Mouse (Mus musculus): ENCODE results near the gene Coro1a.
"Not testable (repeated sequence)": the region's sequence is repeated elsewhere in the genome, so short reads cannot be mapped to it uniquely, and the experiment has no call there.

Coro1a gene

DNA sequence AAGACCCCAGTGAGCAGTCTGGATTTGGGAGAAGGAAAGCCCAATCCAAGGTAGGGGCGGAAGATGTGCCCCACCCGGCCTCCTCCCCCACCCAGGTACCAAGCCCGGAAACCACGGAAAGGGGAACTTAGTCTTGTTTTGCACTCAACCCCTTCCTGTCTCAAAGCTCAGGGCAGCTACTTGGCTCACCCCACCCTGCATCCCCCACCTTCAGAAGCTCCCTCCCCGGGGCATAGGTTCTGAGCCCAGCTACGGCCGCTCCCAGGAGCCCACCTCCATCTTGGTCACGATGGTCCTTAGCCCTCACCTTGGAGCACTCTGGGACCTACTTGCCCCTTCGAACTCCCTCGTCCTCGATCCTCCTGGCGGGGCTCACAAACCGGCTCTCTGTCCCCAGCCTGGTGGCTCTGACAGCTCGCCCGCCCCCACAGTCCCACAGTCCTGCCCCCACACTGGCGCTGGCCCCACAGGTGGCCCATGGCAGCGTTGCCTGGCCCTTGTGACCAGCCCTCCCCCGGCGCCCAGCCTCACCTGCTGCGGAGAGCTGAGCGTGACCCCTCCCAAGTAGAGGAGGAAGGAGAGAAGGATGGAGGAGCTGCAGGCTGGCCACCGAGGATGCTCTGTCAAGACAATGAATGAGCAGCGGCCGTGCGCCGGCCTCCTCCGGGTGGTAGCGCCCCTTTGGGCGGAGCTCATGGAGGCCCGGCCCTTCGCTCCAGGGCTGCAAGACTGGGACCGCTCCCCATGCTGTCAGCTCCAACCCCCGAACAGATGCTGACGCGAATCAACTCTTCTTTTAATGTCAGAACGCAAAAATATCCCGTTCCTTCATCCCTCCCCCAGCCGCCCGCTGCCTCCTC lies 3.2 kb downstream of the Coro1a start:
- peak; percentile 89 for DNase-seq

DNA sequence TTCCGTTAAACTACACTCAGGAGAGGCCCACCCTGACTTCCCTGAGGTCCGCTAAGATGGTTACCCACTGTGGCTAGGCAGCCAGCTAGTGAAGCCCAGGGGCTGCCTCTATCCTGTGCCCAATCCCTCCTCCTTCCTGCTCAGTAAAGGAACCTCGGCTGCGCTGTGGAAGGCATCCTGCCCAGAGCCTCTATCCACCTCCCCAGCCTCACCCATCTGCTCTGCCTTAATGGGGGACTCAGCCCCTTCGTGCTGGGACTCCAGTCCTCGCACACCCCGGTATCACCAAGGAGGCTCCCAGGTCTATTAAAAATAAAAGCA lies 3.9 kb downstream of the Coro1a start:
- DNase-seq, result peak; percentile 63

DNA sequence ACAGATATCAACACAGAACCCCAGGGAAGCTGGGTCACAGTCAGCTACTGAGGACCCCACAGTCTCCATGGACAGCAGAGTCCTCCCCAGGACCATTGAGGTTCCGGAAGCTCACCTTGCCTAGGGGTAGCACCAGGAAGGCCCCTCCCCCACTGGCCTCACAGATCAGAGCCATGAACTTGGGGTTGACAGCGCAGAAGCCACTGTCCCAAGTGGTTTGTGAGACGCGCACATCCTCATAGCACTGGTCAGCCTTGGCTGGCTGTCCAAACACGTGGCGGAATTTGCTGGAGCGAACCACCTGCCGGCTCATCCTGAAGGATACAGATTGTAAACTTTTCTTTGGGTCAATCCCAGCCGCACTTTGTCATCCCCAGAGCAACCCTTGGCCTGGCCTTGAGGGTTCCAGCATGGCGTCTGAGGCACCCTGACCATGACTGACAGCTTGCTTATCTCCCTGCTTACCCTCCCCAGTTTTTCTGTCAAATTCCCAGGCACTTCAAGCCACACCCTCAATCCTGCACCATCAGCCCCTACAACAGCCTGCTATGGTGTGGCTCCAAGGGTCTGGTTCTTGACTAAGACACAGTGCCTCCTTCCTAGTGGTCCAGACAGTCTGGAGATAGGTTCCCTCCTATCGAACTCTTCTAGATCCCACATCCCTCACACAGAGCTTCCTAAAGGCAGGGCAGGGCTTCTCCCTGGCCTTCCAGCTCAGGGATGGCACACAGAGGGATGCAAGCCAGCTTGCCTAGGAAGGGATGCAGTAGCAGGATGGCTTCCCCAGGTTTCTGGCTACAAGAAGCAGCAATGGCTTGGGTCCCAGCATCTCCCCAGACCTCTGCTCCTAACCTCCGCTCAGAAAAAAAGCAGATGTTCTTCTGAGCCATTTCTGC lies 4.5 kb downstream of the Coro1a start:
- peak; percentile 71 for DNase-seq

DNA sequence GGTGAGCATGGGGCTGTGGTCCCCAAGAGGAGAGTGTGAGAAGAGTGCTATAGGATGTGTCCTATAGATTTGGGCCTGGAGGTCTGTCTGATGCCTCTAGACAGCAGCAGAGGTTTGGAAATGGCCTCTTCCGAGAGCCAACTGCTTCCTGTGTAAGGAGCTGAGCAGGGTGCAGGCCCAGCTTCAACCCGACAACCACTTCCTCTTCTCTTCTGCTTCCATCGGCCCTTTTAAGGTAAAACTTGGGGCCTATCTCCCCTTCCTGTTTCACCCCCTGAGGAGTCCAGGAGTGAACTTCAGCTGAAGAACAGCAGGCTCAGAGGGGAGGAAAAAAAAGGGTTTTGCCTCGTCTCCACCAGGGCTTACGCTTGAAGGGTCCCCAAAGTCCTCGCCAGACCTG lies 5.2 kb downstream of the Coro1a start:
- no peak for DNase-seq

DNA sequence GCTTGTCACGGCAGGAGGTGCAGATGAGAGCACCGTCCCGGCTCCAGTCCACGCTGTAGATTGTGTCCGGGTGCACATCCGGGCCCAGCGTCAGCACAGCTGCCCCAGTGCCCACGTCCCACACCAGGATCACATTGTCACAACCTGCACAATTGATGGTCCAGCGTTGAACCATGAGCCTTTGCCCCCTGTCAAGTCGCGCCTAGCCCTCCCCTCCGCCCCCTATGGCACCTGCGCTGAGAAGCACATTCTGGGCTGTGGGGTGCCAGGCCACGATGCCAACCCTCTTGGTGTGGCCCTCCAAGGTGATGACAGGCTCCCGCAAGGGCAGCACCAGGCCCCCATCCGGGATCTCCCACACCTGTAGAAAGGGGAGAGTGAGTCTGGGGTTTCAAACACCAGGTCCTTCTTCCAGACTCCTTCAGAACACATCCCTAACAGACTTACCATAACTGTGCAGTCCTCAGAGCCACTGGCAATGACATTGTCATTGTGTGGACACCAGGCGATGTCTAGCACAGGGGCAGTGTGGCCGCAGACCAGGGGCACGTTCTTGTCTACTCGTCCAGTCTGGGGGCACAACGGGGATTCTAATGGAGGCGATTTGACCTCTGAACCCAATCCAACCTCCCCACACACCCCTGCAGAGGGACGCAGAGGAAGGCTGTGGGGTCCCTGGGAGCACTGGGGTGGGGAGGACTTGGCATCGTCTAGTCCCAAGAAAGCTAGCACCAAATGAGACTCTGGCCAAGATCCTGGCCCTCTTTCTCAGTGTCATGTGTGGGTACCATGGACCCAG lies 5.8 kb downstream of the Coro1a start:
- peak; percentile 57 for DNase-seq

DNA sequence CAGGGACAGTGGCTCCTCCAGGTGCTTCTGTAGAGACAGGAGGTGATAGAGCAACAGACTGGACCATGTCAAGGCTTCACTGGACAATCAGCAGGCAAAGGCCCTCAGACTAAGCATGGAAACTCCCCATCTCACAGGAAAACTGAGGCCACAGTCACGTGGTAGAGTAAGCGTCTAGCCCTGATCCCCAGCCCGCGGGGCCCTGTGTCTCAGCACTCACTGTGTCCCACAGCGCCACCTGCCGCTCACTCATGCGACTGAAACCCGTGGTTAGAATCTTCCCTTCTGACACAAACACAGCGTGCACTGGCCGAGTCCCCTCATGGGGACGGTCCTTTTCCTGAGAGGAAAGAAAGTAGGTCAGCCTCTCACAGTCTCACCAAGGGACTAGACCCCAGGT lies 6.5 kb downstream of the Coro1a start:
- DNase-seq, result peak; percentile 88

DNA sequence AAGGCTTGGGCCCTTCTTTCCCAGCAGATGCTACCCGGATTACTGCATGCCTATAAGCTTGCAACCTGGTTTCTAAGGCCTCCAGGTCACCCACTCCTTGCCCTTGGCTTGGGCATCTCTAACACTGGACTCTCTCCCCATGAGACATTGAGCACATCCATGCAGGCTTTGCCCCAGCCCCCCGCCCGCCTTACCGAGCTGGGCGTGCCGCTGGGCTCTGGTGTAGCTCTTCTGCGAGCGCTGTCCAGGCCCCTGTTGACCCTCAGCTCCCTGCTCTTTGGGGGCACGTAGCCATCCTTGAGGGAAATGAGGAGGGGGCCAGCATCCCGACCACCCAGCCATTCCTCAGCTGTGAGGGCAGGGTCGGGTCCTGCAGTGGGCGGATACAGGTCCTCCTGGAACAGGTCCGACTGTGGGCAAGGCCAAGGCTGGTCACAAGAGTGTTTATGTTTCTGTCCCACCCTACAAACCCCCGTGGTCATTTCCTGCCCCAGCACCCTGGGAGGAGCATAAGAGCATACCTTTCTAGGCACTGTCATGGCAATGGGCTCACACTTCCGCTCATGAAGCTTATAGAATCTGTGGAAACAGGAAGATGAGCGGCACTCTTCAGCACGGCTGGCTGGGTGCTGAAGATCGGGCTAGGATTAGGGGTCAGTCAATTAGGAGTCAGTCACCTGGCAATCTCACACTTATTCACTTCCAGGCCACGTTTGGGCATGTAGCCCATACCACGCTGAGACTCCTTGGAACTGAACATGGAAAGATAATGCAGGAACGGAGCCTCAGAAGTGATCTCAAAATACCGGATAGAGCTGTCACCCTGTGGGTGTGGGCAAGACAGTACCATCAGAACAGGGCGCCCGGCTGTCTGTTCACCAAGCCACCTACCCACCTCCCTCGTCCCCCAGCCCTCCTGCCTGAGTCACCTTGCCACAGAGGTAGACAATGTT lies 7.2 kb downstream of the Coro1a start:
- peak; percentile 63 for DNase-seq

DNA sequence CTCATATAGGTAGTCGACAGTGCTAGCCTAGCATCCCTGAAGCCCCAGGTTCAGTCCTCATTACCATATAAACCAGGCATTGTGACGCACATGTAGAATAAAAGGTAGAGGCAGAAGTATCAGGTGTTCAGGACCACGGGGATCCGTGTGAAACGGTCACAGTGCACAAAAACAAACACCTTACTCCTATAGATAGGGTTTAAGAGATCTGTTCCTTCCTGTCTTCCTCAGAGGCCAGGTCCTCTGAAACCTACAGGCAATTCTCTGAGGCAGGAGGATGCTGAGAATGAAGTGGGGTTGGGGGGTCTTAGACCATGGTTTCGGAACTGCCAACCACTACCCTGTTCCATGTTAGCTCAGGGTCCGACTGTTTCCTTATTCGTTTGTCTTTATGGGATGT lies 9.7 kb downstream of the Coro1a start:
- no peak for DNase-seq

DNA sequence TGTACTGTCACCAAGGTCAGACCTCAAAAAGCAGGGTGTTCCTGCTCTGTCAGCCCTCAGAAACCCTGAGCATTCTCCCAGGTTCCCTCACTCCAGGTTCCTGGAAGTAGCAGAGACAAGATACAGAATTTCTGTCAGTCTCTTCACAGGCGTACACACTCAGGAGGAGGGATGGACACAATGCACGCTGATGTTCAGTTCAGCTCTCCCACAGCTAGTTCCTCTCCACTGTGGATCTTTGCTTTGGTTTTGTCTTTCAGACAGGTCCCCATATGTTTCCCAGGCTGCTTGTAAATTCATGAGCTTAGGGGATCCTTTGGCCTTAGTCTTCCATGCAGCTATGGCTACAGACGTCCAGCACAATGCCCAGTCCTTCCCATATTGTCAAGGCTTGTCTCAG lies 10.7 kb downstream of the Coro1a start:
- no peak for DNase-seq

DNA sequence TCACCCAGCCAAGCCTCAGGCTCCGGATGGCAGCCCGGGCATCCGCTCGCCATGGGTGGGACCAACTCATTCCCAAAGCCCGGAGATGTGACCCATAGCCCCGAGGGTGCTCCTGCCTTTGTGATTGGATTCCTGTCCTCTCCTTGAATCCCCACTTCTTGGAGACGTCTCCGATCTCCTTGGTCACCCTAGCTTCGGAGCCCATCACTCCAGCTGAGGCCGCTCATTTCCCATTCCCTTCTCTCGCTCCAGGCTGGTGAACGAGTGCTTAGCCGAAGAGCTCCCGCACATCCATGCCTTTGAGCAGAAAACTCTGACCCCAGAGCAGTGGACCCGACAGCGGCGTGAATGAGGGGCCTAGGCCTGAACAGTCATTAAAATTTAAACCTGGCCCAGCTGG lies 11.3 kb downstream of the Coro1a start:
- DNase-seq, result no peak

DNA sequence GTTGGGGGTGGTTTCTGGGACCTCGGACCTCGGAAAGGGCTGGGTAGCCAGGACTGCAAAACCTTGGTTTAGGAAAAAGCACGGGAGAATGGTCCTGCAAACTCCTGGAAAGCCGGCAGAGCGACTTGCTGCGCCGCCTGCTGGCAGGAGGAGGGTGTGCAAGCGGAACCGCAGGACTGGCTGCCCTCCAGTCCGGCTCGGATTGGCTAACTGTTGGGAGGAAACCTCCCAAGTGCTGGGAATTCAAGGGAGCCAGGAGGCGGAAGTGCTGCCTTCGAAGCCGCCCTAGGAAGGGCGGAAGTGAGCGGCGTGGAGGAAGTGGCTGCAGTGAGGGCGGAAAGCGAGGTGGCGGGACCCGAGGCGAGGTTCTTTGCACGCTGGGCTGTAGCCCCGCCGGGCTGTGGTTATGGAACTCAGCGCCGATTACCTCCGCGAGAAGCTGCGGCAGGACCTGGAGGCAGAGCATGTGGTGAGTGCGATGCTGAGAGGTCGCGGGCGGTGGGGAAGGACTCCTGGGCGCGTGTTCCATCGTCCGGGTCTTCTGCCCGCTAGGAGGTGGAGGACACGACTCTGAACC lies 11.9 kb downstream of the Coro1a start, which contains the start of gene Slx1b:
Gene Slx1b (minus strand): TSS at position 154 of the 577 bp plus-strand sequence.
- peak; percentile 95 for DNase-seq

DNA sequence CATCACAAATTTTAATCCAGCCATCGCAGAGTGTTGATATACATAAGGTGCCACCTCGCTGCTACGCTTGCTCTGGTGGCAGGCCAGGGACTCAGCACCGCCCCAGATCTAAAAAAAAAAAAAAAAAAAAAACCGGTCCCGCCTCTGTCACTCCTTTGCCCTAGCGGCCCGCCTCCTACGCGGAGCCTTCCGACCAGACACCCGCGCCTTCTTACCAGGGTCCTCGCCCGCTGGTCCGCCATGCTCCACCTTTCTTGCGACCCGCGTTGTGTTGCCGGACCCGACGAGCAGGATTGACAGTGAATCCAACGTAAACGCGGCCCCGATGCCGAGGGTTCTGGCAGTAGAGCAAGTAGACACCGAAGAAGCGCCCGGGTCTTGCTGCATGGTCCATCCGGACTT lies 12.4 kb downstream of the Coro1a start, which contains the start of gene Bola2:
Gene Bola2 (plus strand): TSS at position 192 of the 402 bp plus-strand sequence.
- DNase-seq, result no peak

DNA sequence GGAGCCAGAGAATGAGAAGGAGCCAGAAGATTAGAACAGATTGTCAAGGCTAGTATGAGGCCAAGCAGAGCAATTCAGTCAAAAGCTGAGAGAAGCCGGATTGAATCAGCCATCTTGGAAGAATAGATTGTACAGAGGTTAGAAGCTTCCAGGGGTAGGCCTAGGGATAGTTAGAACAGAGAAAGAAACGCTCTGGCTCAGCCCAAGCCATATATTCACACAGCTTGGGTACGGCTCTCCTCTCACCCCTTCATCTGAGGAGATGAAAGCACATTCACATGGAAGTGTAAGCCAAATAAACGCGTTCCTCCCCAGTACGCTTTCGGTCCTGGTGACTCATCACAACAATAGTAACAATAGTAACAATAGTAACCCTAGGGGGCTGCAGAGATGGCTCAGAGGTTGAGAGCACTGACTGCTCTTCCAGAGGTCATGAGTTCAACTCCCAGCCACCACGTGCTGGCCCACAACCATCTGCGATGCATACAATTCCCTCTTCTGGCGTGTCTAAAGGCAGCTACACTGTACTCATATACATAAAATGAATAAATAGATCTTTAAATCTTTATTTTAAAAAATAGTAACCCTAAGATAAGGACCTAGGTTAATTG lies 13.0 kb downstream of the Coro1a start:
- DNase-seq, result peak; percentile 51

DNA sequence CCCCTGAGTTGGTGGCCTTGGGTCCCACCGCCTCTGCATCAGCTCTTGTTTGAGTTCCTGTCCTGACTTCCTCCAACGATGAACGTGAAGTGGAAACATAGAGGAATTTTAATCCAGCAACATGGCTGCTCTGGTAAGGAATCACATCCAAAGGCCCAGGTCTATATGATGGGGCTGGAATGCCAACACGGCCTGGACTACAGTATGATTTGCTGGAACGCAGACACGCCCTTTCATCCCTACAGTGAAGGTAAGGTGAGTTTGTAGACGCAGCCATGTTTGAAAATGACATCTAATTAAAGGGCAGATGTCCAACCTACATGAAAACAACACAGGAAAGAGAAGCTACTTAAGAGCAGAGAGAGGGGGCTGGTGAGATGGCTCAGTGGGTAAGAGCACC lies 13.8 kb downstream of the Coro1a start:
- peak; percentile 30 for DNase-seq

DNA sequence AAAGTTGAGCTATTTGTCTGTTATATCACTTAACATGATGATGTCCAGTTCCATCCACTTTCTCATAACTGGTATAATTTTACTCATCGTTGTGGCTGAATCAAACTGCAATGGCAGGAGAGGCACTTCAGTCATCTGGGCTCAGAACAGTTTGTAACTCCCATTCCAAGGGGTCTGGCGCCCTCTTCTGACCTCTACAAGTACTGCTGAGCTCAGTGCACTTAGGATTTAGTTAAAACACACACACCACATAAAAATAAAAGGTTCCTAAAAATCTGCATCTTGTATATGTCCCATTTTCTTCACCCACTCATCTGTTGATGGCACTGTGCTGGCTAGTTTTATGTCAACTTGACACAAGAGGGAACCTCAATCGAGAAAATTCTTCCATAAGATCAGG lies 14.3 kb downstream of the Coro1a start:
- peak; percentile 64 for DNase-seq

DNA sequence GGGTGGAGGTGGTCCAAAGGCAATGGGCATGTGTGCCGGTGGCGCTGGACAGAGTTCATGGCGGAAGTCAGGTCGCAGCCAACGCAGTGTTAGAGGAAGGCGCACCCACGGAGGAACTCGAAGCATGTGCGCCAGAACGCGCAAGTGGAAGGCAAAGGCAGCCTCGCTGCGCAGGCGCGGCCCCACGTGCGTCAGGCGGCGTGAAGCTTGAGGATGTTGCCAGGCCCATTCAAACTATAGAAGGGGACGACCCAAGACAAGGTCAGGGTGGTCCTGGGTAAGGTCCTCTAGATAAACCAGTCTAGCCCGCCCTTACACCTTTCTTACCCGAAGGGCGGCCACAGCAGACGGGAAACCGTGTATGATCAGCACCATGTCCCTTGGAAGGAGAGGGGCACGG lies 15.2 kb downstream of the Coro1a start:
- peak; percentile 58 for DNase-seq

DNA sequence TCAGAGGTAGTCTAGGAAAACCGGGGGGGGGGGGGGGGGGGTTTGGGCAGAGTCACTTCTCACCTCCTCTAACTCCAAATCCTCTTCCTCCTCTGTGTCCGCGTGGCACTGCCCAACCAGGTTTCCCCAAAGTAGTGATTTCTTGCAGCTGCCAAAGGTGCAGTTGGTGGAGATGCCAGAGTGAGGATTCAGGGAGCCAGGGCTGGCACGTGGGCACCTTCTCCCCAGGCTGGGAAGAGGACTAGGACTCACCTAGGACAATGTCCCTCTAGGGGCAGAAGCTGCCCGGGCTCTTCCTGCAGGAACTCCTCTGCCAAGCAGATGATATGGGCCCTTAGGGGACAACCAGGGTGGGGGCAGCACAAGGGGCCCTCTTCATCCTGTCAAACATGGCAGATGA lies 15.9 kb downstream of the Coro1a start:
- DNase-seq, result peak; percentile 37

DNA sequence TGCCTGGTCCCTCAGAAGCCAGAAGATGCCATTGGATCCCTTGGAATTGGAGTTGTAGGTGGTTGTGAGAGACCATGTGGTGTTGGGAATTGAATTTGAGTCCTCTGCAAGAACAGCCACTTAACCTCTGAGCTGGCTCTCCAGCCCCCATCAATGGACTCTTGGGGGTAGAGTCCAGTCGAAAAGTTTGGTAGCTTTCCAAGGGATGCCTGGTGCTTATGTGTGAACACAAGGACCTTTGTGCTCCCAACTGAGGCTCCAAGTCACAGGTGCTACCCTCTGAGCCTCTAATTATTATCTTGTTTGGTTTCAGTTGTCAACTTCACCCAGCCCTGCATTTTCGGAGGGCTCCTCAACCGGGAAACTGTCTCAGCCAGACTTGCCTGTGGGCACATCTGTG lies 16.9 kb downstream of the Coro1a start:
- no peak for DNase-seq

DNA sequence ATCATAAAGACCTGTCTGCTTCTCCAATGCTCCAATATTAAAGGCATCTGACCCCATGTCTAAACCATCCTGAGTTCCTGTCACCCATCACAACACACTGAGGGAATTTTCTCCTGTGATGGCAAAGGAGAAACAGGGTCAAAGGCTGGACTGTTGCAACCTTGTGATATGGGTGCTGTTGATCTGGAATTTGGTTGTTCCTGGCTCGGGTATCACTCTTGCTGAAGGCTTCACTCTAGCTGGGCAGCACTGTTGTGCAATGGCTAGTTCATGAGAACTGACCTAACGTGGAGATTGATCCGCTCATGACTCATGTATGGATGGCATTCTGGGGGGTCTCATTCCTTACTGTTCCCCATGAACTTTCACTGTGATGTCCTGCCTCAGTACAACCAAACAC lies 18.6 kb downstream of the Coro1a start:
- no peak for DNase-seq

DNA sequence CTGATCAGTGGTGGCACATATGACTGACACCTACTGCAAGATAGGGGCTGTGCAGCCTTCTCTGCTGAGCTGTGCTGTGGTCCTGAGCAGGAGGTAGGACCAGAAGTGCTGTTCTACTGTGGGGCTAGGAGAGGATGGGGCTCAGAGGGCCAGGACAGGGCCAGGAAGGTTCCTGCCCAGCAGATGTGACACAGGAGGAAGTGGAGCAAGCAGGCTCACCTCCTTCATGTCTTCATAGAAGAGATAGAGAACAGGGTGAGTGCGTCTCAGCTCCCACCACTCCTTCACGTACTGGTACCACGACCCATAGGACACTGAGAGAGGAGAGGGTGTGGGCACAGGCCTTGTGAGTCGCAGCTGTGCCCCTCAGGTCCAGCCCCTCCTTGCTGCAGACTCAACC lies 19.4 kb downstream of the Coro1a start:
- not testable (repeated sequence) for DNase-seq

DNA sequence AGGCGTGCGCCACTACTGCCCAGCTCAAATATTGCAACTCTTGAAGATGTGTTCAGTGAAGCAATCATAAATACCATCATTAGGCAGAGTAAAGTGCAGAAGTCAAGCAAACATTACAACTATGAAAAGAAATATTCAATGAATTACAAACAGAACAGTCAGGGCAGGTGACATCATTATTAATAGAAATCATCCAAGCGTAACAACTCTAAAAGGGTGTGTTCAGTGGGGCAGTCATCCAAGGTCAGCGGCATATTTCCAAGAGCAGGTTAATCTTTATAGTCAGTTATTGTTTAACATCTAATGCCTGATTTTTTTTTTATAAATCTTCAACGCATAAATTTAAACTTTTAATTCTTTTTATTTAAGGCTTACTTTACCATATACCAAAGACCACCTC lies 26.4 kb downstream of the Coro1a start:
- no peak for DNase-seq

All from cerebellum, adult 11-12 months (tissue).